Mouse (Mus musculus): Measurements from ENCODE around the gene Zfp119b. TPM values are rescaled to one million over a fixed set of nuclear protein-coding genes. Genes with fewer than 3 reads are reported as not detected.

Gene Zfp119b
- total and polyA plus RNA-seq, 3 experiments = 1.1 to 2.0 TPM; not detected in 1

DNA sequence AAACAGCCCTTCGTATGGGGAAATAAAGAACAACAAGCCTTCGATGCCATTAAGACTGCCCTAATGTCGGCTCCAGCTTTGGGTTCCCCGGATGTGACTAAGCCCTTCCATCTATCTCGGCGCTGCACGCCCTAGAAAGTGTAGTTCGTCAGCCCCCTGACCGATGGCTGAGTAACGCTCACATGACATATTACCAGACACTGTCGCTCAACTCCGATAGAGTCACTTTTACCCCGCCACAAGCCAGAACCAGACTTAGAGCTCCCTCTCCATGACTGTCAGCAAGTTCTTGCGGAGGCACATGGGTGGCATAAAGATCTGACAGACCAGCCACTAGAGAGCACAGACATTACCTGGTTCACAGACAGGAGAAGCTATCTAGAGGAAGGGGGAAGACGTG, 16.1 kb downstream of the Zfp119b start:
- H3K36me3 ChIP-seq (ENCODE audit: control insufficient read depth in 1 of 2, insufficient read depth in 2 of 2, low read length in 2 of 2) = peaks cover 8 to 12% of the 10 kb centered on the region in 2 experiments
- peaks cover 4% of the 10 kb centered on the region; the same call in 1 of the 2 replicates for H3K79me2 ChIP-seq (ENCODE audit: control insufficient read depth, insufficient read depth, low read length, poor library complexity)
- no peaks in the 10 kb centered on the region for H3K27me3 ChIP-seq (ENCODE audit: control insufficient read depth in 1 of 2, insufficient read depth in 2 of 2, low read length in 2 of 2)
- DNase-seq (ENCODE audit: low read depth, low spot score) = peak; percentile 93
- H3K4me3 ChIP-seq (ENCODE audit: control insufficient read depth in 1 of 2, insufficient read depth in 1 of 2, low read depth in 2 of 2, low read length in 2 of 2) = peak overlapping the region; percentile 28 to 52
- peak overlapping the region; percentile 80 for H3K9ac ChIP-seq (ENCODE audit: control insufficient read depth, low read depth, low read length, poor library complexity, severe bottlenecking)
- peaks cover 5 to 15% of the 10 kb centered on the region in 2 experiments; a peak in 3 of 4 replicates for H3K4me1 ChIP-seq (ENCODE audit: control insufficient read depth in 1 of 2, insufficient read depth in 2 of 2, low read length in 2 of 2)
- TF ChIP-seq MYB (IDR thresholded peaks at IDR 0.05; ENCODE audit: low read depth, low read length) = no peak
- peak; percentile 70 for TF ChIP-seq TCF12 (IDR thresholded peaks at IDR 0.05; ENCODE audit: low read depth, low read length)
- TF ChIP-seq USF1 (IDR thresholded peaks at IDR 0.05; ENCODE audit: low read depth, low read length) = peak; percentile 77
- TF ChIP-seq KAT2A (conservative IDR thresholded peaks at IDR 0.05; ENCODE audit: low read depth, low read length) = no peak
- no peak for TF ChIP-seq MEF2A (IDR thresholded peaks at IDR 0.05; ENCODE audit: extremely low read depth, insufficient replicate concordance, low read depth, low read length, poor library complexity, severe bottlenecking)
- no peak for TF ChIP-seq POLR2AphosphoS2 (IDR thresholded peaks at IDR 0.05; ENCODE audit: low read length)
- no peak for TF ChIP-seq POLR2AphosphoS5 (IDR thresholded peaks at IDR 0.05; ENCODE audit: borderline replicate concordance, low read depth, low read length)
- TF ChIP-seq CHD1 (IDR thresholded peaks at IDR 0.05; ENCODE audit: low read depth, low read length) = no peak
- no peak for TF ChIP-seq MAZ (IDR thresholded peaks at IDR 0.05; ENCODE audit: low read depth, low read length)
- peak; percentile 71; the same call in 1 of the 2 replicates for TF ChIP-seq MAX (IDR thresholded peaks at IDR 0.05; ENCODE audit: low read length)
- TF ChIP-seq USF2 (IDR thresholded peaks at IDR 0.05; ENCODE audit: borderline replicate concordance in 1 of 2, insufficient read depth in 1 of 2, low read depth in 1 of 2, low read length in 2 of 2) = no peak
- no peak for TF ChIP-seq NRF1 (IDR thresholded peaks at IDR 0.05; ENCODE audit: insufficient read depth, low read depth, low read length, poor library complexity, severe bottlenecking)
- peak; percentile 45; the same call in 1 of the 2 replicates for TF ChIP-seq NELFE (IDR thresholded peaks at IDR 0.05; ENCODE audit: low read depth, low read length)
- 0 out of 2 replicates have a peak, but pooled peaks have one; percentile 46 for TF ChIP-seq TBP (IDR thresholded peaks at IDR 0.05; ENCODE audit: low read depth, low read length)
- no peak for TF ChIP-seq CTCF (IDR thresholded peaks at IDR 0.05 in 2 of 3, conservative IDR thresholded peaks at IDR 0.05 in 1 of 3; ENCODE audit: control insufficient read depth in 1 of 3, insufficient read depth in 1 of 3, low read depth in 2 of 3, low read length in 3 of 3, poor library complexity in 1 of 3, severe bottlenecking in 1 of 3)
- peak; percentile 59 for TF ChIP-seq MXI1 (IDR thresholded peaks at IDR 0.05; ENCODE audit: low read depth, low read length)
- TF ChIP-seq TAL1 (IDR thresholded peaks at IDR 0.05; ENCODE audit: low read length) = peak; percentile 61; the same call in 1 of the 2 replicates
- TF ChIP-seq ETS1 (IDR thresholded peaks at IDR 0.05; ENCODE audit: low read depth, low read length) = peak; percentile 75; the same call in 1 of the 2 replicates
- TF ChIP-seq CHD2 (IDR thresholded peaks at IDR 0.05; ENCODE audit: low read length) = no peak
- TF ChIP-seq ZMIZ1 (IDR thresholded peaks at IDR 0.05; ENCODE audit: low read depth, low read length) = no peak
- no peak for TF ChIP-seq E2F4 (IDR thresholded peaks at IDR 0.05; ENCODE audit: borderline replicate concordance, low read depth, low read length)
- TF ChIP-seq GATA1 (IDR thresholded peaks at IDR 0.05; ENCODE audit: low read depth, low read length) = 0 out of 2 replicates have a peak, but pooled peaks have one; percentile 41
- TF ChIP-seq SMC3 (IDR thresholded peaks at IDR 0.05; ENCODE audit: low read depth, low read length) = 0 out of 2 replicates have a peak, but pooled peaks have one; percentile 1
- TF ChIP-seq POLR2A (IDR thresholded peaks at IDR 0.05; ENCODE audit: control insufficient read depth in 1 of 2, insufficient read depth in 1 of 2, low read depth in 1 of 2, low read length in 2 of 2, poor library complexity in 1 of 2) = peak; percentile 60 to 66; a peak in 3 of 4 replicates
- peak in 1 of 2 experiments; percentile 81; a peak in 2 of 4 replicates for TF ChIP-seq EP300 (IDR thresholded peaks at IDR 0.05; ENCODE audit: low read depth in 1 of 2, low read length in 2 of 2)
- no peak for TF ChIP-seq ZC3H11A (IDR thresholded peaks at IDR 0.05; ENCODE audit: low read depth, low read length)
- peak; percentile 78; the same call in 1 of the 2 replicates for TF ChIP-seq BHLHE40 (IDR thresholded peaks at IDR 0.05; ENCODE audit: borderline replicate concordance, low read depth, low read length)
- no peak for TF ChIP-seq ZNF384 (IDR thresholded peaks at IDR 0.05; ENCODE audit: low read depth, low read length)
- TF ChIP-seq MYC (IDR thresholded peaks at IDR 0.05; ENCODE audit: low read depth, low read length) = 0 out of 2 replicates have a peak, but pooled peaks have one; percentile 16
- TF ChIP-seq JUND (IDR thresholded peaks at IDR 0.05; ENCODE audit: low read depth, low read length) = no peak
- TF ChIP-seq GABPA (IDR thresholded peaks at IDR 0.05; ENCODE audit: low read depth, low read length) = no peak
- no peak for TF ChIP-seq RAD21 (IDR thresholded peaks at IDR 0.05; ENCODE audit: low read depth, low read length)
- H3K27ac ChIP-seq (ENCODE audit: control insufficient read depth, low read depth, low read length) = peak overlapping the region; percentile 100
- H3K9me3 ChIP-seq (replicated peaks; ENCODE audit: insufficient read depth, low read length) = no peaks in the 10 kb centered on the region

Measured in MEL (cell line).